Mouse (Mus musculus) olfactory bulb, adult 2 months (tissue): ENCODE data around the gene Ston2. TPM values are rescaled to one million over a fixed set of nuclear protein-coding genes. Genes with fewer than 3 reads are reported as not detected.

ENCODE experiments used
- H3K27ac ChIP-seq: fragments of 200-500 bp; 2 replicates; pipeline ENCODE4 v1.5.1; 2012; ENCODE audit warnings: low read depth, low read length; ENCODE audit not compliant: insufficient read depth
- H3K4me1 ChIP-seq: fragments of 200-500 bp; 2 replicates; pipeline ENCODE4 v1.6.1; 2012; ENCODE audit warnings: low read length; ENCODE audit not compliant: control insufficient read depth, insufficient read depth
- H3K4me3 ChIP-seq: fragments of 200-500 bp; 2 replicates; pipeline ENCODE4 v1.5.1; 2012; ENCODE audit warnings: mild to moderate bottlenecking, low read depth, low read length, moderate library complexity; ENCODE audit not compliant: insufficient read depth
- CTCF ChIP-seq: fragments of 200-500 bp; IDR thresholded peaks from 2 replicates; pipeline ENCODE4 v1.5.1; 2012; ENCODE audit warnings: low read depth, mild to moderate bottlenecking, low read length, moderate library complexity; ENCODE audit not compliant: insufficient read depth
- POLR2A ChIP-seq: fragments of 200-500 bp; IDR thresholded peaks from 2 replicates; pipeline ENCODE4 v1.6.1; 2012; ENCODE audit warnings: mild to moderate bottlenecking, low read depth, low read length, moderate library complexity; ENCODE audit not compliant: insufficient read depth
- WGBS: fragments of 180-500 bp; shearing (Covaris S2); methylation state at CpG from one replicate; pipeline ENCODE4 v1.1.7; 2018; 5-methylcytosine and 5-hydroxymethylcytosine counted together
- polyA plus RNA-seq: library from polyadenylated mRNA; stranded (reverse); fragments of >200 nt; gene quantifications from 2 replicates; pipeline ENCODE4 v1.2.4, GENCODE M21; 2012; ENCODE audit warnings: low replicate concordance; ENCODE audit not compliant: missing spikeins, insufficient read depth, insufficient read length

Ston2 gene
- polyA plus RNA-seq, 1 experiment, result not detected

DNA sequence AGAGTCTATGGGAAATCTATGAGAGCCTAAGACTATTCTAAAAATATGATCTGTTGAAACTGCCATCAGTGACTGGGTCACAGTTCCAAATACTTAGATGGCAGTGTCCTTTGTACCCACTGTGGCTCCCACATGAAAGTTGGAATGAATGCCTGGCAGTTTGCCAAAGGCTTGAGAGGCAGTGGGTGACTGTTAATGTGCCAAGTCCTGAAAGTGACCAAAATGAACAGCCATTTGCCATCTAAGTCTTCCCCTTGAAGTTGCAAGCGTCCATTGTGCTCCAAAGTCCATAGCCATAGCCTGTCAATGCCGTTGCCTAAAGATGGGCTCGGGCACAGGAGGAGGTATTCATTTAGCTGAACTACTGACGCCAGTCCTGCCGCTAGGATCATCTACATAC is 178.8 kb downstream of the Ston2 start:
- H3K4me3 ChIP-seq, result no peak overlapping the region
- TF ChIP-seq POLR2A (no peak), CTCF (no peak)
- 42% methylated on average over 5 of the region's 5 CpGs for WGBS

DNA sequence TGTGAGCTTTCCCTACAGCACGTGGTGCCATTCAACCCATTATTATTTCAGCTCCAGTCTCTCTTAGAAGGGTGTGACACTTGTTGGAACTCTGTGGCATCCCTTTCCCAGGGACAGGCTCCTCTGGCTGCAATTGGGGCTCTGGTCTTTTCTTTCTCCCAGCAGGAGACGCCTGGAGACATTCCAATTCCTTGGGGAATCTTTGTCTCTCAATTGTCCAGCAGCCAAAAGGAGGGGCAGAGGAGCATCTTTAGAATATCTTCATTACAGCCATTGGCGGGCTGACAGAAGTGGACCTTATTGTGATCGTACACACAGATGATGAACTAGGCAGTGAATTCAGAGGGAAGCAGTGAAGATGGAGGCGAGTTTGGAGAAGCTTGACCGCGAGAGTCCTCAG is 180.5 kb downstream of the Ston2 start:
- 69% methylated on average over 7 of the region's 7 CpGs for WGBS
- Histone ChIP-seq H3K27ac (no peak overlapping the region), H3K4me3 (no peak overlapping the region), H3K4me1 (no peaks in the 10 kb centered on the region)
- TF ChIP-seq POLR2A (no peak), CTCF (no peak)

More for the DNA sequence above, 178.8 kb downstream of the Ston2 start:
- H3K4me1 ChIP-seq, result no peaks in the 10 kb centered on the region
- no peak overlapping the region for H3K27ac ChIP-seq

DNA sequence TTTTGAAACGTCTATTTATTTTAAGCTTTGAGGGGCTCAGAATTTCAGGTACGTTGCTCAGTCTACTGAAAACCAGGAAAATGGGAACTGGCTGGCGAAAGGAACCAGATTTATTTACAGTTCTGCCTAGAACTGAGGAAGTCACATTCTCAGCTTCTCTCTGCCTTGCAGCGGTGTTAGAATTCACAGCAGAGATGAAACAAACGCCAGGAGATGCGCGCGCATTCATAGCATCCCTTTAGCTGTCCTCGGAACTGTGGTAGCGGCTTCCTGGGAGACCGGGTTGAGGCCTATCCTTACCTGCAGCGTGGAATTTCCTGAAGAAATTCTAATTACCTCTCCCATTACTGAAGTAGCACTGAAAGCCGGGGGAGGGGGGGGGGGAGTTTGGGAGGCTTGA is 181.5 kb downstream of the Ston2 start:
- Histone ChIP-seq H3K4me3 (no peak overlapping the region), H3K4me1 (no peaks in the 10 kb centered on the region), H3K27ac (no peak overlapping the region)
- 89% methylated on average over 13 of the region's 13 CpGs for WGBS
- no peak for TF ChIP-seq POLR2A

DNA sequence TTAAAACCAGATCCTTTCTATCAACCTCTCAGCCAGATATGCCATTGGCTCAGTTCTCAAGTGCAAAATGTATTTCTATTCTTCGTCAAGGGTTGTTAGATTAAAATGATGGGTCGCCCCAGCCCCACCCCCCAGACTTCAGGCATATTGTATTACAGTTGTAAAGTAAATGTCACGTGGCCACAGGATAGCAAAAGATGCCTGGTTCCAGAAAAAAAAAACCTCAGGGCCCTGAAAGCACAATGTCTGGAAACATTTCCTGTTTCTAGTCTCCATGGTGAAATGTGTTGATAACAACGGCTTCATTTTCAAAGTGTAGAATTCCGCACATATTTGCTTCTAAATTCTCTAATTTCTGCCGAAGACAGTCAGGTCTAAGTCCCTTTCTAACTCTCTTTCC is 183.6 kb downstream of the Ston2 start:
- Histone ChIP-seq H3K4me1 (no peaks in the 10 kb centered on the region), H3K4me3 (no peak overlapping the region), H3K27ac (no peak overlapping the region)
- 66% methylated on average over 6 of the region's 6 CpGs for WGBS
- TF ChIP-seq POLR2A (no peak), CTCF (no peak)

DNA sequence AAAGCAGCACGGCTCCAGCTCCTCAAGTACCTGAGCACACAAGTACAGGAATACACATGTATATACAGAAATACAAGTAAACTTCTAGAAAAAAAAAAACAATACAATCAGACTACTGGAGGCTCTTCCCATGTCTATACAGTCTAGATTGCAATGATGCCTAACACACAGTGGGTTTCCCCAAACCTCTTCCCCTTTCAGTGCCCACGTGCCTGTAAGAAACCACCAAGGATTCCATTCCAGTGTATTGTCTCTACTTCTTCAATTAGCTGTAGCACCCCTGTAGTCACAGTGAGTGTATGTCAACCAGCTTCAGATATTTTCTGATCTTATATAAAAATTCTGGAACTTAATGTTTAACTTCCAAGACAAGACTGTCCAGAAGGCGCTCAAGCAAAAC is 196.1 kb downstream of the Ston2 start:
- no peak overlapping the region for H3K27ac ChIP-seq
- 94% methylated on average over 3 of the region's 3 CpGs for WGBS
- H3K4me1 ChIP-seq, result no peaks in the 10 kb centered on the region
- no peak overlapping the region for H3K4me3 ChIP-seq
- TF ChIP-seq CTCF (no peak), POLR2A (no peak)

DNA sequence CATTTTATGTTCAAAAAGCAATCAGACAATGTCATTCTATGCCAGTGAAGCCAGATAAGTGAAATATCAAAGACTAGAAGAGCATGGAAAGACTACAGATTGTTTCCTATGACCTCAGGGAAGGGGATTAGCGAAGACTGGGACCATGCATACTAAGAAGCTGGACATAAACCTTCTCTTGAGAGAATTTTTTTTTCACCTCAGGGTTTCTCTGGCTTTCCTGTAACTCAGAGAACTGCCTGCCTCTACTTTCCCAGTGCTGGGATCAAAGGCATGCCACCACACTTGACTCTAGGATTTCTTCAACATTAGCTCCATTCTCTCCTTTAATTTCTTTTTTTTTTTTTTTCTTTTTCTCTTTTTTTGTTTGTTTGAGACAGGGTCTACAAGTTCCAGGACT is 197.0 kb downstream of the Ston2 start:
- H3K4me1 ChIP-seq, result no peaks in the 10 kb centered on the region
- TF ChIP-seq POLR2A (no peak), CTCF (no peak)
- no peak overlapping the region for H3K27ac ChIP-seq
- no peak overlapping the region for H3K4me3 ChIP-seq
- 68% methylated on average over 1 of the region's 1 CpGs for WGBS

DNA sequence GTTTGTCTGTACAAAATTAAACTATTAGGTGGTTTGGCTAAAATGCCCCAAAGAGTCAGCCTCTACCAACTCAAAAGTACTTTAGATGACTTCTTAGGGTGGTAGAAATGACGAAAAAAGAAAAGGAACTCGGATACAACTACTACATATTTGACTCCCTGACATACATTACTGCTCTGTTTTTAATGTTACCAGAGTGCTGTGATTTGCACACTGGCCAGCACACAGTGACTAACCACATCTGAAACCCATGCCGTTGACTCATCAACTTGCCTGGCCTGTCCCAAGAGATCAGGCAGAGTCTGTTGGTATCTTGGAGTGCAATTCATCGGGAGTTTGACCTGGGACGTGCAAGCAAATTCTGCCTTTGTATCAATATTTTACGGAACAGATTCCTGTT is 197.5 kb downstream of the Ston2 start:
- Histone ChIP-seq H3K4me1 (peaks cover 2% of the 10 kb centered on the region; the same call in 1 of the 2 replicates), H3K4me3 (peak overlapping the region; percentile 59), H3K27ac (peak overlapping the region; percentile 91)
- WGBS, result 22% methylated on average over 6 of the region's 6 CpGs
- TF ChIP-seq CTCF (no peak), POLR2A (no peak)

DNA sequence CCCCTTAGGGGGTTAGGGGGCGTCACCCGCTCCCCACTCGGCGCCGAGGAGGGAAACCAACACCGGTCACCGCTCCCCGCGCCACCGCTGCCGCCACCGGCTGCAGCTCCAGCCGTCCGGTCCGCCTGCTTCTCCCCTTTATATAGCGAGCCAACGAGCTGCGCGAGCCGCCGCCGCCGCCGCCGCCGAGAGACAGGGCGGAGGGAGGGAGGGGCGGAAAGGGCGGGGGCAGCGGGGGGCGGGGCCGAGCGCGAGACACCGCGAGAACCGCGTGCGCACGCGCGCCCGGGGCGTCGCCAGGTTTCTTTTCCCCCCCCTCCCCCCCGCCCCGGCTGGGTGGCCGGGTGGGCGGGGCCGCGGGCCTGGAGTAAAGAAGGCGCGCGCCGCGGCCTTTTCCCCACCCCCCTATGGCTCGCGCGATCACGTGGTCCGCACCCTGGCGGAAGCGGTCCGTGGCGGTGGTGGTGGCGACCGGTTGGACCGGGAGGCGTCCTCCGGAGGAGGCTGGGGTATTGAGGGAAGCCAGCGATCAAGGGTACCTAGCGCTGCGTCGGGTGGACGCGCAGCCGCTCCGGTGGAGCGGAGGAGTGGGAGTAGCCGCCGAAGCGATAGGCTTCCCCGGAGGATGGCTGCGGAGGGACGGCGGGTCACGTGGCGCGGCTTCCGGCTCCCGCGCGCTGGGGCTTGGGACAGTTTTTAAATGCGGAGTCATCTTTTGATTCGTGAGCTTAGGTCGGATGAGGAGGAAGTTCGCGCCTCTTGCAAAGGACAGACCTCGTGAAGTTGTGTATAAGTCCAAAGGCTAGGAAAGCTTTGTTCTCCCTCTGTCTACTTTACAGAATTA is 198.1 kb downstream of the Ston2 start, which contains the start of gene Gtf2a1:
Gene Gtf2a1, minus strand, starts transcription at position 641 of the 844 bp plus-strand sequence.
- WGBS, result under 1% methylated on average over 80 of the region's 99 CpGs
- peak within 1 kb of the TSS; percentile 88 for H3K4me3 ChIP-seq
- peaks cover 2% of the 10 kb centered on the region; the same call in 1 of the 2 replicates for H3K4me1 ChIP-seq
- TF ChIP-seq POLR2A (peak; percentile 99), CTCF (no peak)
- H3K27ac ChIP-seq, result peak within 1 kb of the TSS; percentile 93

DNA sequence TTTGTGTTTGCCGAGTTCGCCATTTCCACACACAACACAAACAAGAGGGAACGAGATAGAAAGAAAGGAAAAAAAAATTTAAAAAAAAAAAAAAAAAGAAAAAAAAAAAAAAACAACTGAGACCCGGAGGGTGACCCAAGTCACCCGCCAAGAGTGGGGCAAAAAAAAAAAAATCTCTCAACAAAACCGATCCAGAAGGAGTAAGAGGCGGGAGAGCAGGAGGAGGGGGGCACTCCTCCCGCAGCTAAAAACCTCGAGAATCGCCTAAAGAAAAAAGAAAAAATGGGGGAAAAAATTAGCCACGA is 198.7 kb downstream of the Ston2 start:
- Histone ChIP-seq H3K27ac (peak overlapping the region; percentile 93), H3K4me1 (peaks cover 2% of the 10 kb centered on the region; the same call in 1 of the 2 replicates), H3K4me3 (peak overlapping the region; percentile 88)
- under 1% methylated on average over 11 of the region's 11 CpGs for whole genome bisulfite sequencing
- TF ChIP-seq POLR2A (no peak), CTCF (no peak)
